Comparison of ENCODE assay signal across 17 mouse cellular contexts in genomic region chr9:118913613-118914012, GRCm38 (mm10).
"Had no signal": no experiment of that assay in that cellular context is flagged by ENCODE, and none has a peak within 500 bp of the region (broad histone marks: within the 10 kb centered on the region; RNA-seq: fewer than 3 reads in every experiment).

No protein-coding gene starts in this region.

- H3K4me2 ChIP-seq: midbrain, embryonic 12.5 days; neural tube, embryonic 13.5 days had no signal

- DNase-seq: midbrain, embryonic 14.5 days; retina, postnatal 1 day; right cerebral cortex, adult 18-20 months; right cerebral cortex, postnatal 25 days; right cerebral cortex, postnatal 4 days; spleen, adult 18-20 months; thymus, adult 18-20 months; thymus, postnatal 14 days; thymus, postnatal 36 days had no signal

- H3K4me3 ChIP-seq: midbrain, embryonic 10.5 days; midbrain, embryonic 12.5 days; myocyte; neural tube, embryonic 13.5 days; neural tube, embryonic 15.5 days had no signal

- H3K9ac ChIP-seq: liver, embryonic 14.5 days; lung, embryonic 14.5 days; midbrain, embryonic 12.5 days; neural tube, embryonic 13.5 days; neural tube, embryonic 15.5 days had no signal

- H3K27ac ChIP-seq: liver, embryonic 14.5 days; midbrain, embryonic 10.5 days; midbrain, embryonic 12.5 days had no signal

- H3K27me3 ChIP-seq: neural tube, embryonic 15.5 days had no signal

- ATAC-seq: midbrain, embryonic 16.5 days had no signal

- H3K9me3 ChIP-seq: midbrain, embryonic 10.5 days; midbrain, embryonic 12.5 days; neural tube, embryonic 13.5 days; neural tube, embryonic 15.5 days had no signal

- H3K36me3 ChIP-seq: midbrain, embryonic 10.5 days; midbrain, embryonic 12.5 days; neural tube, embryonic 13.5 days; neural tube, embryonic 15.5 days had no signal
